Mouse (Mus musculus): Measurements from ENCODE around the gene Rufy4. TPM values are rescaled to one million over a fixed set of nuclear protein-coding genes. Genes with fewer than 3 reads are reported as not detected.

Rufy4 gene
- polyA plus RNA-seq, 1 experiment: 0.42 TPM

- Histone ChIP-seq H3K27me3 (ENCODE audit: control insufficient read depth, insufficient read depth, low read length) (no peaks in the 10 kb centered on the region; the same call in 1 of the 2 replicates), H3K36me3 (ENCODE audit: control insufficient read depth, insufficient read depth, low read length) (no peaks in the 10 kb centered on the region), H3K27ac (ENCODE audit: control insufficient read depth, insufficient read depth, low read depth, low read length) (no peak overlapping the region), H3K4me1 (ENCODE audit: control insufficient read depth, insufficient read depth, low read length) (peaks cover 13% of the 10 kb centered on the region), H3K4me3 (ENCODE audit: control insufficient read depth, low read depth, low read length) (no peak overlapping the region)
- TF ChIP-seq POLR2A (IDR thresholded peaks at IDR 0.05; ENCODE audit: control insufficient read depth, low read depth, low read length) (no peak), CTCF (IDR thresholded peaks at IDR 0.05; ENCODE audit: control insufficient read depth, insufficient read depth, insufficient replicate concordance, low read depth, low read length) (no peak)
These were observed 30.7 kb upstream of the Rufy4 start for GRCm38 (mm10) chr1:74094497-74095270.

DNA sequence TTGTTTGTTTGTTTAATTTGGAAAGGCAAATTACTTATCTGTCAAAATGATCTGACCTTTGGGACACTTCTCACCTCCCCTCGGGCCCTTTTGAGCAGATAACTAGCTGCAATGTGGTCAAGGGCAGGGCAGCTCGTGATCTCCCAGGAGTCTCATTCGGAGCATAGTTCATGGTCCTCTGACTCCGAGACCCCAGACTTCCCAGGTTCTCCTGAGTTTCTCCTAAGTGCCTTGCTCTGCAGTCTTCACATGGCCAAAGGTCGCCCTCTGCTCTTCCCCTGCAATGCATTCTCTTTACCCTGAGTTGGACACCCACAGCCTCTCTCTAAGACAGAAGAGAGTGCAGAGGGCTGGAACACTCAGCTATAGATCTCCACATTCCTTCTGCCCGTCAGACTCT, 30.0 kb upstream of the Rufy4 start:
- Histone ChIP-seq H3K4me1 (ENCODE audit: control insufficient read depth, insufficient read depth, low read length) (peaks cover 13% of the 10 kb centered on the region), H3K27me3 (ENCODE audit: control insufficient read depth, insufficient read depth, low read length) (no peaks in the 10 kb centered on the region; the same call in 1 of the 2 replicates), H3K36me3 (ENCODE audit: control insufficient read depth, insufficient read depth, low read length) (no peaks in the 10 kb centered on the region), H3K27ac (ENCODE audit: control insufficient read depth, insufficient read depth, low read depth, low read length) (no peak overlapping the region), H3K4me3 (ENCODE audit: control insufficient read depth, low read depth, low read length) (no peak overlapping the region)
- TF ChIP-seq CTCF (IDR thresholded peaks at IDR 0.05; ENCODE audit: control insufficient read depth, insufficient read depth, insufficient replicate concordance, low read depth, low read length) (no peak), POLR2A (IDR thresholded peaks at IDR 0.05; ENCODE audit: control insufficient read depth, low read depth, low read length) (no peak)

- Histone ChIP-seq H3K4me3 (ENCODE audit: control insufficient read depth, low read depth, low read length) (no peak overlapping the region), H3K27me3 (ENCODE audit: control insufficient read depth, insufficient read depth, low read length) (no peaks in the 10 kb centered on the region; the same call in 1 of the 2 replicates), H3K4me1 (ENCODE audit: control insufficient read depth, insufficient read depth, low read length) (peaks cover 13% of the 10 kb centered on the region), H3K27ac (ENCODE audit: control insufficient read depth, insufficient read depth, low read depth, low read length) (no peak overlapping the region), H3K36me3 (ENCODE audit: control insufficient read depth, insufficient read depth, low read length) (no peaks in the 10 kb centered on the region)
- TF ChIP-seq CTCF (IDR thresholded peaks at IDR 0.05; ENCODE audit: control insufficient read depth, insufficient read depth, insufficient replicate concordance, low read depth, low read length) (no peak), POLR2A (IDR thresholded peaks at IDR 0.05; ENCODE audit: control insufficient read depth, low read depth, low read length) (no peak)
These were observed 29.6 kb upstream of the Rufy4 start for GRCm38 (mm10) chr1:74095728-74096127.

DNA sequence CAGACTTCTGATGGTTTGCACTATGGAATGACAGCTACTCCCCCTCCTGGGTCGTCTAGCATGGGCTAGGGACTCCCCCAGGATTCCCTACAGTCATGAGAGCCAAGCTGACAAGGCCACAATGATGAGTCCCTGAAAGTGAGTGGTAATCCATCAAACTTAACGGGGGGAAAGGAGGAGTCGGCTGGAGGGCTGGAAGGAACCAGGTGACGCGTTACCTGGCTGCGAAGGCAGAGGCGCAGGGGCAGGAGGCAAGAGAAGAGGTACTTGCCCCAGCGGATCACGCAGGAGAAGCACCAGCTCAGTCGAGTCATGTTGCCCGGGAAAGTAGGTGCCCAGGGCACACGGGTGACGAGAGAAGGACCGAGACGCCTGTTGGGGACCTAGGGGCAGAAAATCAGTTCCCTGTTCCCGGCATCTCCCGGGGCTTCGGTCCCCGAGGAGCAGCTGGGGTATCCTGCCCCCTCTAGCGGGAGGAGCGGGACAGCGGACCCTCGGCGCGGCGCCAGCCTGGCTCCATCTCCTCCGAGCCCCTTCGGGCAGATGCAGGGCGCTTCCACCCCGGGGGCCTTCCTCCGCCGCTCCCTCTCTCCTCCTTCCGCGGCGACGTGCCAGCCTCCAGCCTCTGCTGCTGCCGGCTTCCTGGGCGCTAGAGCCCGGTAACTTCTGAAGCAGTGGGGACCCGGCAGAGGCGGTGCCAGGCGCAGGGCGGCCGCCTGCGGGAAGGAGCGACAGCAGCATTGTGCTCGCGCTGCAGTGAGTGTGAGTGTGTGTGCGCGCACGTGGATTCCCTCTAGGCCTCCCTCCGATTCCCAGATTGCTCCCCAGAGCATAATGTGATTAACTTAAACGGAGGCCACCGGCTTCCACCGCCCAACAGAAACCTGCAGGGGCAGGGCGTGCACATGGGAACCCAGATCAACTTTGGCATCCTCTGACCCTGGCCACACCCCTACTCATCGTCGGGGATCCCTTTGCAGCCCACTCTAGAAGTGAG, 27.0 kb upstream of the Rufy4 start:
- H3K27me3 ChIP-seq (ENCODE audit: control insufficient read depth, insufficient read depth, low read length): no peaks in the 10 kb centered on the region; the same call in 1 of the 2 replicates
- no peaks in the 10 kb centered on the region for H3K36me3 ChIP-seq (ENCODE audit: control insufficient read depth, insufficient read depth, low read length)
- H3K4me3 ChIP-seq (ENCODE audit: control insufficient read depth, low read depth, low read length): peak overlapping the region; percentile 6
- H3K4me1 ChIP-seq (ENCODE audit: control insufficient read depth, insufficient read depth, low read length): peaks cover 13% of the 10 kb centered on the region
- H3K27ac ChIP-seq (ENCODE audit: control insufficient read depth, insufficient read depth, low read depth, low read length): no peak overlapping the region
- TF ChIP-seq POLR2A (IDR thresholded peaks at IDR 0.05; ENCODE audit: control insufficient read depth, low read depth, low read length): no peak

- Histone ChIP-seq H3K27me3 (ENCODE audit: control insufficient read depth, insufficient read depth, low read length) (no peaks in the 10 kb centered on the region; the same call in 1 of the 2 replicates), H3K36me3 (ENCODE audit: control insufficient read depth, insufficient read depth, low read length) (no peaks in the 10 kb centered on the region), H3K4me3 (ENCODE audit: control insufficient read depth, low read depth, low read length) (peak overlapping the region; percentile 6; the same call in 1 of the 2 replicates), H3K4me1 (ENCODE audit: control insufficient read depth, insufficient read depth, low read length) (peaks cover 13% of the 10 kb centered on the region), H3K27ac (ENCODE audit: control insufficient read depth, insufficient read depth, low read depth, low read length) (no peak overlapping the region)
- TF ChIP-seq POLR2A (IDR thresholded peaks at IDR 0.05; ENCODE audit: control insufficient read depth, low read depth, low read length): no peak
- no peak for TF ChIP-seq CTCF (IDR thresholded peaks at IDR 0.05; ENCODE audit: control insufficient read depth, insufficient read depth, insufficient replicate concordance, low read depth, low read length)
These were observed 26.3 kb upstream of the Rufy4 start for GRCm38 (mm10) chr1:74099001-74099435.

- no peak overlapping the region for H3K27ac ChIP-seq (ENCODE audit: control insufficient read depth, insufficient read depth, low read depth, low read length)
- H3K4me1 ChIP-seq (ENCODE audit: control insufficient read depth, insufficient read depth, low read length): peaks cover 3% of the 10 kb centered on the region
- no peak for TF ChIP-seq POLR2A (IDR thresholded peaks at IDR 0.05; ENCODE audit: control insufficient read depth, low read depth, low read length)
- no peak for TF ChIP-seq CTCF (IDR thresholded peaks at IDR 0.05; ENCODE audit: control insufficient read depth, insufficient read depth, insufficient replicate concordance, low read depth, low read length)
- H3K4me3 ChIP-seq (ENCODE audit: control insufficient read depth, low read depth, low read length): no peak overlapping the region
- no peaks in the 10 kb centered on the region; the same call in 1 of the 2 replicates for H3K27me3 ChIP-seq (ENCODE audit: control insufficient read depth, insufficient read depth, low read length)
- no peaks in the 10 kb centered on the region for H3K36me3 ChIP-seq (ENCODE audit: control insufficient read depth, insufficient read depth, low read length)
These were observed 21.5 kb upstream of the Rufy4 start for GRCm38 (mm10) chr1:74103654-74104353.
